Mouse (Mus musculus) neural tube, embryonic 10.5 days (tissue): Measurements from ENCODE around the gene St3gal5.
"Not testable (repeated sequence)": the region's sequence is repeated elsewhere in the genome, so short reads cannot be mapped to it uniquely, and the experiment has no call there.

ENCODE experiments used
- DNase-seq: peaks from one replicate; pipeline ENCODE4 v3.0.0-alpha.2; 2017; ENCODE audit warnings: low spot score; ENCODE audit errors: extremely low spot score

The St3gal5 gene

DNA sequence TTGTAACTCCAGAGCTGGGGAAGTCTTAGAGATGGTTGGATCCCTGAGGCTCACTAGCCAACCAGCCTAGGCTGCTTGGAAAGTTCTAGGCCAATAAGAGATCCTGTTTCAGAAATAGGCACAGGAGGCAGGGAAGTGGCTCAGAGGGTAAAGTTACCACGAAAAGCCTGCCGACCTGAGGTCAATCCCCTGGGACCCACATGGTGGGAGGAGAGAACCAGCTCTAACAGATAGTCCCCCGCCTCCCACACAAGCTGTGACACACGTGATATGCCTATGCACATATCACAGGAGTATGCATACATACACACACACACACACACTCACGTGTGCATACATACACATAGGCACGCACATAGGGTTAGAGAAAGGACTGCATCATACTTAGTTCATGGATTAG lies 32.7 kb downstream of the St3gal5 start:
- no peak for DNase-seq

DNA sequence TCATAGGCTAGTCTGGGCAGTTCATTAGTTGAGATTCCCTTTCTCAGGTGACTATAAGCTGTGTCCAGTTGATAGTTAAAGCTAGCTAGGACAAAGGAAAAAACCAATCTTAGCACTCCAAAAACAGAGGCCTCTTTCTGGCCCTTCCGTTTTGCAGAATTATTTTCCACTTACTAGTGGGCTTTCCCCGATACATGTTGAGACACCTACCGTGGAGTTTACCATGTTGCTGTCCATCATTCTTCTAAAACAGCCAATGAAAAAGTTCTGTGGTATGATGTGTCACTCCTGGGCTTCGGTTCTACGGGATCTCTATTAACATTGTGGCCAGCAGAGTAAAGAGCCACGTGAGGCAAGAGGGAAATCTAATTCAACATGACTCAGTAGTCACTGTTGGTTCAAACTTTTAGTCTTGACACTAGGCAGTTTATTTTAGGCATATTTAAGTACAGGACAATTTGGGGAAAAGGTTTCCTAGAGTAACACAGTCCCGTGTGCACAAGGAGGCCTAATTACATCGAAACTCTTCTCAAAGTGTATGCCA lies 35.4 kb downstream of the St3gal5 start:
- no peak for DNase-seq

DNA sequence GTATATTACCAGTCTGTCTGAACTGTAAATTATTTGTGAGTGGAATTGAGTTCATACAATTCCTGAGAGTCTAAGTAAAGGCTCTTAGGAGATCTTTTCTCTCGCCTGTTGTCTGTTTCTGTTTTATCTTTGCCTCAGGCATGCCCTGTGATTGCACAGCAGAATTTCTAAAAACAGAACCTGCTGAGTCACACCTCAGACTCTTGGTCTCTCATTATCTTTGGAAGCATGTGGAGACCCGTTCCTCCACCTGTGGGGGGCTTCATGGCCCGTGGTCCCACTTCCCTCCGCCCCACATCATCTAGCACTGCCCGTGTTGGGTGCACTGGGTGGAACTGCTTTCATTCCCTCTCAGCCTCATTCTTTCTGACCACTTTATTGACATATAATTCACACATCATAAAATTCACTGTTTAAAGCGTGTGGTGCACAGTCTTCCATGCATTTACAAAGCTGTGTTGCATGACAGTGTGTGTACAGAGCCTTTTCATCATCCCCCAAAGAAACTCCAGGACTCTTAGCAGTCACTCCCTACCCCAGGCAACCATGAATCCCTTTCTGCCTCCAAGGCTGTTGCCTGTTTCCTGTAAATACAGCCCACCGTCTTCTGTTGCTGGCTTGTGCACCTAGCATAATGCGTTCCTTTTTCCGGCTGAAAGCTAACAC lies 37.6 kb downstream of the St3gal5 start:
- DNase-seq: no peak

DNA sequence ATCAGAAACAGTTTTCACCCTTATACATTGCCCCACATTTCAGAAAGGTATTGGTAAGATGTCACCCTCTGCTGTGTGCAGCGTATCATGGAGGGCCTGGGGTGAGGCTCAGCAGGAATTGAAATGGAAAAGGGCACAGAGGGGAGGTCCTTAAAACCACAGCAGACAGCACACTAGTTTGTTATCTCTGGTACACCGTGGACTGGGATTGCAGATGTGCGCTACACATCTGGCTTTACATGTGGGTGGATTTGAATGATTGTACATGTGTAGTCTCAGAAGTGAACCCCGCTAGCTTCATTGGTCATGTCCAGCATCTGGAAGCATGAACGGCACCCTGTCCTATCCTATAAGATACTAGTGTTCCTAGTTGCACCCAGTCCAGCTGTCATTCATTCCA lies 38.6 kb downstream of the St3gal5 start:
- no peak for DNase-seq

DNA sequence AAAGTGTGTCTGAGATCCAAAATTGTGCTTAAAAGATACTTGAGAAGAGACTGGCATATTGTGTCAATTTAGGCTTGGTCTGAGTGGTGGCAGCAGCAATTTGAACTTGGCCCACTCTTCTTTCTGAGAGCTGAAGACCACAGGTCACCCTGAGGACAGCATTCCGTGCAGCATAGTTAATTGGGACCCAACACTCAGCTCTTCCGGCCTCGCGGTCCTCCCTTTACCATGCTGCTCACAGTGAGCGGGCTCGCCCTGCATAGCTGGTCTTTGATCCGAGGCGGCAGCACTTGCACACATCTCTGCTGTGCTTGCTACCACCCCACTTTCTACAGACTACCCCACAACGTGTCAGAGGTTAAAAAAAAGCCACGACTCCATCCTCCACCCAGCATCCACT lies 39.2 kb downstream of the St3gal5 start:
- no peak for DNase-seq

DNA sequence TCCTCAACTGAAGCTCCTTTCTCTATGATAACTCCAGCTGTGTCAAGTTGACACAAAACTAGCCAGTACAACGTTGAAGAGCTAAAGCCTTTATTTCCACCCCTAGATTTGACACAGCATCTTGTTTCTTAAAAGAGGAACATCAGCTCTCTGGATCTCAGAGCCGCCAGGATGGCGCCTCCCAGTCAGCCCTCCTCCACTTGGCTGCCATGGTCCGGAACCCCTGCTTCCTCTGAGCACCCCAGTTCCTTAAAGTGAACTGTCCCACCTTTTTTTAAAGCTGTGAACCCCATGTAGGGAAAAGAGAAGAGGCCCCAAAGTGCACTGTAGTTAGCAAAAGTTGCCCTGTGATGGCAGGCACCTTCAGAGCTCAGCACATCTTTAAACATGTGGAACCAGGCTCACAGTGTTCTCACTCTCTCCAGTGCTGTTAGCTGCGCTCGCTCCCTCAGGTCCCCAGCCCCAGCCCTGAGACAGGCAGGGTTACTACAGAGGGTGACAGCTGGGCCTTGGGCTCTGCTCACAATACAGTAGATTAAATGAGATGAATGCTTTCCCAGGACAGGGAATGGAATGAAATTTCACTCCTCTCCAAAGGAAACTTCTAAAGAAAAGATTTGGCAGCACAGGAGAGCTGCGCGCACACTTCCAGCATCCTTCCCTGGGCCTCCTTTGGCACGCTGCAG lies 42.3 kb downstream of the St3gal5 start:
- no peak for DNase-seq

DNA sequence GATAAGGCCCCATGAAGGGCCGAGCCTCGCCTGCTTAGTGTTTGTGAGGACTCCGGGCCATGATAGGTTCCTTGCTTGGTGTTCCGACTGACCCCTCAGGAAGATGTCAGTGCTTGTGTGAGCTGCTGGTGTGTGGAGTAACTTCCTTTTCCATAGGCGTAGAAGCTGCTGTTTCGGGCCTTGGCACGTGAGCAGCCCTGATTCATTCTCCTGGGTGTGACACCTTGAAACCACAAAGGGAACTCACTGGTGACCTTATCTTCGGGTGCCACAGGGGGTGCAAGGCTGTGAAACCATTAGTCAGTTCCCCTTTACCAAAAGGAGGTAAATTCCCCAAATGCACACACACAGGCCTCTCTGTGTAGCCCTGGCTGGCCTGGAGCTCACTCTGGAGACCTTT lies 43.0 kb downstream of the St3gal5 start:
- no peak for DNase-seq

DNA sequence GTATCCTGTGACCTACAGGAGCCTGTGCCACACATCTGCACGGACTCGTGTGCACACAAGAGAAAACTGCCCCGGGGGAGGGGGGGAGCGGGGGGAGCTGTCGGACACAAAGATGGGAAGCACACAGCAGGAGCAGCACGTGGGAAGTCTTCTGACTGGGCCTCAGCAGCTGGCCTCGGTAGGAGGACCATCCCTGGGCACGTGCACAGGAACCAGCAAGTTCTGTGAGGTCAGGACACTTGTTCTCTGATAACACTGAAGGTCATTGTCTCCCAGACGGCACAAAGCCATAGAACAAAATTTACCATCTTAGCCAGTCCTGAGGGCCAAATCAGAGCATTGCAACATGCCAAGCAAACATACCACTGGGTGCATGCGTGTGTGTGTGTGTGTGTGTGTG lies 43.8 kb downstream of the St3gal5 start:
- no peak for DNase-seq

DNA sequence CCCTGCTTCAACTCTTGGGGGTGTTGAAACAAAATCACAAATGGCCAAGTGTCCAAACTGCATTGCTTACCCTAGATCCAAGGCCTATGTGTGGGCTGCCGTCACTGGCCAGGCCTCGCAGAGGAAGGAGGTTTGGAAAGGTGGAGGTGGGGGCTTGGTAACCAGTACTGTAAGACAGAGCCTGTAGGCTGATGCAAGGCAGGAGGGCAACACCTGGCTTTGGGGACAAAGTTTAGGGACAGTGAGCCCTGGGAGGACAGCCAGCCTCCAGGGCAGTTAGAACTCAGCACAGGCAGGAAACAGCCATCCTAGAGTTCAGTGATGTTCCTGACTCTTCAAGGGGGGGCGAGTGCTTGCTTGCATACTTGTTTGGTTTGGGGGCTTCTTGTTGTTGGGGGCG lies 45.2 kb downstream of the St3gal5 start:
- DNase-seq: no peak

DNA sequence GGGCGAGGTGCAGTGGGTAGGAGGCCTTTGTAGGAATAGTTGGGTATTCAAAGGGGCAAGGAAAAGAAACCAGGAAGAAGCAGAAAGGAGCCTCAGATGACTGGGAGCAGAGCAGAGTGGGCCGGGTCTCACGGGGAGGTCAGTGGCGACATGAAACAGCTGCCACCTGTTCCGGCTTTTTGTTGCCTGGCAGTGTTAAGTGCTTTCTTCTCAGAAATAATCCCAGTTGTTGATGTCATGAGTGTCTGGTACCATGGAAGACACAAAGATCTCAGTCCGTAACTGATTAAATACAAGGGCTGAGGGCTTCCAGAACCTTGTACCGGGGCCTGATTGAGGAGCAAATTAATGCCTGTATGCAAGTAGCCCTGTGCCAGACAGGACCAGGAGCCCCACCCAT lies 47.0 kb downstream of the St3gal5 start:
- no peak for DNase-seq

DNA sequence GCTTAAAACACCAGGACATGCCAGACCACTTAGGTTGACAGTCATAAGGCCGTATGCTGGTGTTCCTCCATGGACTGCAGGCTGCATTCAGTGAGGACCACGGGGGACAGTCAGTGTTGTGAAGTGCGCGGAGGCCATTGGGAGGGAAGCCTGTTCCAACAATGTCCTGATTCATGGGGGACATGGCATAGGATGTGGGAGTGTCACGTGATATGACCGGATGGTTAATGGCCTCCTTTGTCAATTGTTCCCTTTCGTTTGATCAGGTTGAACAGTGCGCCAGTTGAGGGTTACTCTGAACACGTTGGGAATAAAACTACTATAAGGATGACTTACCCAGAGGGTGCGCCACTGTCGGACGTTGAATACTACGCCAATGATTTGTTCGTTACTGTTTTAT lies 49.4 kb downstream of the St3gal5 start:
- no peak for DNase-seq

DNA sequence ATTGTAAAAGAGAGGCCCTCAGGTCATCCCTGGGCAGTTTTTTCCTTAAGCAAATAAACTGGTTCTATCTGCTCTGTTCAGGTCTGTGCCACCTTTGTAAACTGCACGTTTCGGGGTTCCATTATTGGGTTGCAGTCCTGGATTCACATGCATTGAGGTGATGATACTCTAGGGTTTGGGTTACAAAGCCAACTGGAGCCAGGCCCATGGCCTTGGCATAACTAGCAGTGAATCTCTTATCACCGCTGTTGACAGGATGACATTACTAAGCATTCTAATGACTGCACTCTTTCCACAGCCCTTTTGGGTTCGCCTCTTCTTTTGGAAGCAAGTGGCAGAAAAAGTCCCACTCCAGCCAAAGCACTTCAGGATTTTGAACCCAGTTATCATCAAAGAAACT lies 51.3 kb downstream of the St3gal5 start:
- DNase-seq: no peak

DNA sequence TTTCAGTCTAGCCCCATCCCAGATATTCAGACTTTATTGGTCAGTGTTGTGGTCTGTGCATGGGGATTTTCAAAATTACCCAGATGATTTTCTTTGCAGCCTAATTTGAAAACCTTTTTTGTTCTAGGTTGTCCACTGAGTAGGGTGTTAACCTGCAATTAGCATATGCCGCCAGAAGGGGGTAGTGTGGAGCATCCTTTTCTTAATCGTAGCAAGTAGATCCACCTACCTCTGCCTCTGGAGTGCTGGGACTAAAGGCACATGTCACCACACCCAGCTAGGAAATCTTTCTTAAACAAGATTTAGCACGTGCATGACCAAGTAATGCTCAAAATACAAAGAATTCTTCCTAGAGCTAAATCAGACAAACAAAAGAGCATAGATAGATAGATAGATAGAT lies 52.4 kb downstream of the St3gal5 start:
- no peak for DNase-seq

DNA sequence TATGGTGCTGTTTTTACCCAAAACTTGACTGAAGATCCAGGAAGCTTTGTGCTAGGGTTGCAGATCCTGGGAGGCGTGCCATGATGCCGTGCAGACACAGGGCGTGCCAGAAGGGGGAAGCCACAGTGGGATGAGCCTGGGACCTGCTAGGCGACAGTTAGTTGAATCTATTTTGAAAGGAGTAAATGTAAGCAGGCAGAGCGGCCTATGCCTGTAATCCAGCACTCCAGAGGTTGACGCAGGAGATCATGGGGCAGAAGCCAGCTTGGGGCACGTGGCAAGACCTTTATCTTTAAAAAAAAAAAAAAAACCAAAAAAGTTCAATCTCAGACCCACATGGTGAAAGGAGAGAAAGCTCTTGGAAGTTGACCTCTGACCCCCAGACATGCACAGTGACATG lies 55.3 kb downstream of the St3gal5 start:
- DNase-seq: no peak

DNA sequence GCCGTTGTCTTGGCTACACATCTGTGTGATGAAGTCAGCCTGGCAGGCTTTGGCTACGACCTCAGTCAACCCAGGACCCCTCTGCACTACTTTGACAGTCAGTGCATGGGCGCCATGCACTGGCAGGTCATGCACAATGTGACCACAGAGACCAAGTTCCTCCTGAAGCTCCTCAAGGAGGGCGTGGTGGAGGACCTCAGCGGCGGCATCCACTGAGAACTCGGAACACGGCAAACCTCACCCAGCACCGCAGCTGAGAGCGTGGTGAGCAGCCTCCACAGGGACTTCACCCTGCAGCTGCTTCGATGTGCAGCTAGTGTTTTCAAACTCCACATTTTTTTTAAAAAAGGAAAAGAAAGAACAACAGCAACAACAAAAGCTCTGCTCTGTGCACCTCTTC lies 56.1 kb downstream of the St3gal5 start:
- DNase-seq: no peak

DNA sequence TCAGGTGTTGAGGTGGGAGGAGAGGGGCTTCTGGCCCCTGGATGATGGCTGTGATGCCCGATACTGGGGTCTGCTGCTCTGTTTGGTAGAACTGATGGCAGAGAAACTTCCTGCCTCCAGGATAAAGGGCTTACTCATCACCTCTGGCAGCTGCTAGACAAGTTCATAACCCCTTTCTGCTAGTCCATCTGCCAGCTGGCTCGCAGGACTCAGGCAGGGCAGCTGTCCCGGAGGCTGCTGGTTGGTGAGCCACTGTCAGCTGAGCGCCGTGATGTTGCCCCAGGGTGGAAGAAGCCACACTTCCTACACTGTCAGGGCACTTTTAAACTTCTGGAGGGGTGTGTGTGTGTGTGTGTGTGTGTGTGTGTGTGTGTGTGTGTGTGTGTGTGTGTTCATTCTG lies 56.6 kb downstream of the St3gal5 start:
- not testable (repeated sequence) for DNase-seq

DNA sequence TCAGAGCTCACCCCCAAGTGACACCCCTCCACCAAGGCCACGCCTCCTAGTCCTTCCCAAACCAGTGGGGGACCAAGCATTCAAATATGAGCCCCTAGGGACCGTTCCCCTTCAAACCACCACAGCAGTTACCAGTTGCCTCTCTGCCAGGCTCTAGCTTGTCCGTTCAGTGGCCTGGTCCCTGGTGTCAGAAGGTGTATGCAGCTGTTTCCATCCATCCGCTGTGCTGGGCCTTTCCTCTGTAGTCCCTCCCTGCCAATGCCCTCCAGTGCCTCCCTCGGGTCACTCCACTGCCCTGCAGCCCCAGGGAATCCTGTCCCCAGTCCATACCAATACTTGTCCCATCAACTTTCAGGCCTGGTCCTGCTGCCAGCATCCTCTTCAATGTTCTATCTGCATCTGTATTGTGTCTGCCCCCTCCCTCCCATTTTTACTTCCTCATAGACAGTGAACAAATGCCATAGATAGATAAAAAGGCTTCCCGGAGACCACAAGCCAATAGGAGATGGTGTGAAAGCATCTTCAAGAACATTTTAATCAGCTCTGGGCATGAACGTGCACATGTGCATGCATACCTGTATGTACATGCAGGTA lies 57.6 kb downstream of the St3gal5 start:
- DNase-seq: no peak

DNA sequence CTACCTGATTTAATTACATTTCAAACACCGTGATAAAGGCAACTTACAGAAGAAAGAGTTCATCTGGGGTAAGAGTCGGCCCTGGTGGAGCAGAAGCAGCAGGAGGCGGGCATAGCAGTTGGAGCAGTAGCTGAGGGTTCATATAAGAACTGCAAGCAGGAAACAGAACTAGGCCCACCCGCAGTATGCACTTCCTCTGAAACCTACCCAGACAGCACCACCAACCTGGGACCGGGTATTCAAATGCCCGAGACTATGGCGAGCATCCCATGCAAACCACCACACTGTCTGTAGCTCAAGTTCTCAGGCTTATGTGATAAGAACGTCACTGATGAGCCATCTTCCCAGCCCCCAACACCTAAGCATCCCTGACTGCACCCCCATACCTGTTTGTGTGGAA lies 58.3 kb downstream of the St3gal5 start:
- no peak for DNase-seq

DNA sequence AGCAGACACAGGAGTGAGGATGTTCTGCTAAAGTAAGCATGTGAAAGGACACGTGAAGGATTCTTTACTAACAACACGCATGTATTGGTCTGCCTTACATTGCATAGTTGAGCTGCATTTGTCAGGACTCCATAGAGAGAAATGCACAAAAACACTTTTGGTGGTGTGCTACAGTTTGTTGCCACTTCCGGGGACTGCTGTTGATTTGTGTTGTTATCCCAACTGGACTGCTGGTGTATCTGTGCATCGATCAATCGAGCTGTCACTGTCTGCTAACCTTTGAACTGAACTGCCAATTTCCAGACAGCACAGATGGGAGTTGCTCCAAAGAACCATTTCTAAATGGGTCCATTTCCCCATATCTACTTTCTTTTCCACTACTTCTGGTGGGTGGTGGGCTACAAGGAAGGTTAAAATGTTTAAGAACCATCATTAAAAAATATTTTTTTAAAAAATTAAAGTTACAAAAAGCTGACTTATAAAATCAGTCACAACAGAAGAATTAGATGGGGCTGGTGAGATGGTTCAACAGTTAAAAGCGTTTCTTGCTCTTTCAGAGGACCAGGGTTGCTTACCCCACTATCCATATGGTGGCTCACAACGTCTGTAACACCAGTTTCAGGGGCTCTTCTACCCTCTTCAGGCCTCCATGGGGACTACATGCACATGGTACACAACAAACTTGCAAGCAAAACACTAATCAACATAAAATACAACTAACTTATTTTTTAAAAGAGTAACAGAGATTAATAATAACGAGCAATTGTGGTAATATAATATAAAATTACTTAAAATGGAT lies 61.8 kb downstream of the St3gal5 start:
- DNase-seq: no peak

DNA sequence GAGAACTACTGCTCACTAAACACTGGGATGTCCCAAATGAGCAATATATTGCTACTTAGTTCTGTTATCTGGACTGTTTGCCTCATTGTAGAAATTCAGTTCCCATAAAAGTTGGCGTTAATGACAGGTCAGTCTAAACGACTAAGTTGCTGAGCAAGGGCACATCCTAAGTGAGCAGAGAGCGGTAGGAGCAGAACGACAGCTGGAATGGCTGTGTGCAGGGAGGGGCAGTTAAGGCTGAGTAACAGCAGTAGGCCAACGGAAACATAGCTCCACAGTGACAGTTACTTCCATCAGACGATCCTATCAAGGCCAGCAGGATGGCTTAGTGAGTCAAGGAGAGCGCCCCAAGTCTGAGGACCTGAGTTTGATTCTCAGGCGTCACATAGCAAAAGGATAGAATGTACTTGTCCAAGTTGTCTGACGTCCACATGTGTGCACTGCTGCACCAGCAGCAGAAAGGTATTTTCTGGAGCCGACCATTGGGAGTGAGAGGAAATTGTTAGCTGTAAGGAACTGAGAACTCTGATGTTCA lies 62.5 kb downstream of the St3gal5 start:
- no peak for DNase-seq

DNA sequence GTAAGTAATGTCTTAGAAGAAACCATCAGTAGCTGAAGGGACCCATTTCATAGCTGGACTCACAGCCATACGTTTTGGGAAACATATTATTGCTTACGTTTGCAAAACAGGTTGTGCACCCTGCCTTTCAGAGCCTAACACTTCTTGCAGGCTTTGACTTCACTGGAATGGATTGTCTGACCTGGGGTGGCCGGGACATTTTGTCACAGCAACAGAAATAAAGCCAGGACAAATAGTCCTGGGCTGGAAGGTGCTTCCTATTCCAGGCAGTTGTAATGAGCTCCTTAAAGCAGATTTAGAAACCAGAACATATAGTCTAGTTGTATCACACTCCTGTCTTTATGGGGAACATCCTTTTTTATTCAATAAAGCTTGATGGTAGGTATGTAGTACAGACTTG lies 63.6 kb downstream of the St3gal5 start:
- DNase-seq: no peak

DNA sequence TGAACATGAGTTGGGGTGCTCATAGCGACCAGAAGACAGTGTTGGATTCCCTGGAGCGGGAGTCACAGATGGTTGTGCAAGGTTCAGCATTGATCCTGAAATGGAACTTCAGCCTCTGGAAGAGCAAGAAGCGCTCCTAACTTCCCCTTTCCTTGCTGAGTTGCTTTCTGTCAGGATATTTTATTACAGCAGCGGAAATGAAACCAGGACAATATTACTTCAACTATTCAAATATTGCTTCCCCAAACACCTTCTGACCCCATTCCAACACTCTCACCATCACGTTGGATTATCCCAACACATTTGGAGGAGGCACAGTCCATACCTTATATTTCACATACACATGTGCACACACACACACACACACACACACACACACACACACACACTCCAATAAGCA lies 64.4 kb downstream of the St3gal5 start:
- no peak for DNase-seq
